Mouse (Mus musculus): ENCODE results near the gene Ccdc32.

The Ccdc32 gene

DNA sequence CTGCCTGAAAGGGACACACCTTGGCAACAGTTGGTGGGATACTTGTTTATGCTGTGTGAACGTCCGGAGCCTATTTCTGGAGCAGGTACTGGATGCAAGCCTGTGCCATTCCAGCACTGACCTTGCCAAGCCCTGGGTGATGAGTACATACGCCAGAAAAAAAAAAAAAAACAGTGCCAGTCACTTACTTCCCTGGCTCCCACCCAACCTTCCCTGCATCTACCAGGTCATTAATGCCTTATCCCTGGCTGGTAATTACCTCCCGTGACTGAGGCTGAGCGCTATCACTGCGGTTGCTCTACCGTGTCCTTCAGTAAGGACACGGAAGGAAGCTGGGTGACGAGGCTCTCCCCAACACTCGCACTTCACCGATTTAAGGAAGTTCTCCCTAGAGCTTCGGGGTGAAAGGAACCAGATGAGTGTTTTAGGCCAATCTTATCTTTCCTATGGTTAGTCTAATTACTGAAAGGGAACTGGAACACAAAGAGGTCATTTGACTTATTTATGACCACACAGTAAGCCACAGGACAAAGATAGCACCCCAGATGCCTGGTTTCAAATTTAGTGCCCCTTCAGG lies 13.5 kb downstream of the Ccdc32 start:
- no peak for DNase-seq (ENCODE audit: low spot score in 2 of 2)

- DNase-seq (ENCODE audit: low spot score in 2 of 2): no peak
These were observed 14.2 kb downstream of the Ccdc32 start for GRCm38 (mm10) chr2:119014989-119015388.

DNA sequence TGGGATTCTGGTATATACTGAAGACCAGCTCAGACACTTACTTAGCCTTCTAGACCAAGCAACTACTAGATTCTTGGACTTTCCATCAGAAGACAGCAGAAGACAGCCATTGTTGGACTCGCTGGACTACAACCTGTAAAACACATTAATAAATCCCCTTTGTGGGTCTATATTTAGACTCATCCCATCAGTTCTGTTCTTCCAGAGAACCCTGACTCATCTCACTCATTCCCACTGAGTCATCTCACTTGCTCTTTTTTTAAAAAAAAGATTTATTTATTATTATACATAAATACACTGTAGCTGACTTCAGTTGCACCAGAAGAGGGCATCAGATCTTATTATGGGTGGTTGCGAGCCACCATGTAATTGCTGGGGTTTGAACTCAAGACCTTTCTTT lies 19.8 kb downstream of the Ccdc32 start:
- no peak for DNase-seq (ENCODE audit: low spot score in 2 of 2)

GRCm38 (mm10) chr2:119006886-119007285 lies 22.3 kb downstream of the Ccdc32 start:
- no peak for DNase-seq (ENCODE audit: low spot score in 2 of 2)

DNA sequence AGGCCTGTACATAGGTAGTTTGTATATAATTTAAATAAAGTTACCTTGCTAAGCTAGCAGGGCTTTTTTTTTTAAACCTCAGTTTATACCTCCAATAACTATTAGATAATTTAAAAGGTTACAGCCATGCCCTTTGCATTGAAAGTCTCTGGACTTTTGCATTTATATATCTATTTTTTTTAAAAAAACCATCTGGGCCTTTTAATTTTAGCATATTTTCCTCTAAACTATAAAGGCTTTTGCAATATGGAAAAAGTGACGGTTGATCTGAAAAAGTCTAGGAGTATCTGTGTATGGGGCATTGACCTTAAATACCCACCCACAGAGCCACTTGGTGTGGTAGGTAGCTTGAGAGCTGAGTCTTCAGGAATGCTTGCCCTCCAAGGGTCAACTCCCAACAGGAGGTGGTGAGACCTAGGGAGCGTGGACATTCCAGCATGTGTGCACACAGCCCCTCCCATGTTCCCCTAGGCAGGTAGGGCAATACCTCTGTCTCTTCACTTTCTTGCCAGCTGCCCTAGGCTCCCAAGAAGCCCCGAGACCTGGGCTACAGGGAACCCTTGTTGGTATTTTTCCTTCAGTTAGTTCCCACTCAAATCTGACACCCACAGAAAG lies 30.1 kb downstream of the Ccdc32 start:
- DNase-seq (ENCODE audit: low spot score in 2 of 2): no peak

- no peak for DNase-seq (ENCODE audit: low spot score in 2 of 2)
These were observed 30.9 kb downstream of the Ccdc32 start for GRCm38 (mm10) chr2:118998115-118998866.

- no peak for DNase-seq (ENCODE audit: low spot score in 2 of 2)
These were observed 32.4 kb downstream of the Ccdc32 start for GRCm38 (mm10) chr2:118996798-118997105.

DNA sequence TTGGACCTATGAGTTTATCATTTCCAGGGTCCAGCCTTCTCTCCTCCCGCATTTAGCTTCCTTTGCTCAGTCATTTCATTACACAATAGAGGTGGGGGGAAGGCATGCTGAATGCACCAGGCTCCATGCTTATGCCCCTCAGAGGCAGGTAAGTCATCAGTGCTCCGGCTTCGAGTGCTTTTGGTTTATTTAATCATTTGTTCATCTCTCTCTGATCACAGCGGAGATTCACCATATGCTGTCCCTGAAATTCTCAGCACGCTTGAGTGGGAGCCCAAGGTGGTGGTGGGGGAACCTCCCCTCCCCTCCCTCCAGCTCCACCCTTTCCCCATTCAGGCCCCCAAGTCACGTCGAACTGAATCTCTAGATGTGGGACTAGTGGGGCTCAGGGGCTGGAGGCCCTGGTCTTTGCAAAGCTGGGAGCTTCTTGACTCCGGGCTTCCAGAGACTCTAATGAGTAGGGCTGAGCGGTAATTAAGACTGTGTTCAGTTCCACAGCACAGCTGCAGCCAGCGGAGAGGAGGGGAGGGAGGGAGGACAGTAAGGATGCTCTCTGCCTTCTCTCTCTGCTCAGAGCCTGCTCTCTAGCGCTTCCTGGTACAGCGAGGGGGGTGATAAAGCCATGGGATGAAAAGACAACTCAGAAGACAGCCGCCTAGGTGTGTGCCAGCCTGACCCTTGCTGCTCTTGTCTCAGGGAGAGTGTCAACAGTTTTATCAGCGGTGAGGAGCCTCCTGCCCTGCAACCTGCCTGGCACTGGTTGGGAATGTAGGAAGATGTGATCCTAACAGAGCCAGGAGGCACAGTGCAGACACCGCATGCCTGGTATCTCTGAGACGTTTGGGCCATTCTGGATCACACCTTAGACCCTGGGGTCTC lies 33.0 kb downstream of the Ccdc32 start:
- no peak for DNase-seq (ENCODE audit: low spot score in 2 of 2)

DNA sequence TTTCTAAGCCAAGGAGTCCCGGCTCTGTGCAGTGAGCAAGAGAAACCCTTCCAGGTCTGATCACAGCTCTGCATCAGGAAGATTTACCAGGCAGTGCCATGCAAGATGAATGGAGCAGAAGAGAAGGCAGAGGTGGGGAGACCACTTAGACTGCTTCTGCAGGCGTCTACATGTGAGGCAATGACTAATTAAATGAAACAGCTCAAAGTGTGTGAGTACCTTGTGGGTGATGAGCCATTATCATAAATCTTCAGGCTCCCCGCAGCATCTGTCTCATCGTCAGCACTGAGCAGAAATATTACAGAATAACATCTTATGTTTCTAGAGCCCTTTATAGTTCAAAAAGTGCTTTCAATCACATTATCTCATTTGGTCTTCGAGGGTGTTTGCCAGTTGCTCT lies 33.7 kb downstream of the Ccdc32 start:
- no peak for DNase-seq (ENCODE audit: low spot score in 2 of 2)

DNA sequence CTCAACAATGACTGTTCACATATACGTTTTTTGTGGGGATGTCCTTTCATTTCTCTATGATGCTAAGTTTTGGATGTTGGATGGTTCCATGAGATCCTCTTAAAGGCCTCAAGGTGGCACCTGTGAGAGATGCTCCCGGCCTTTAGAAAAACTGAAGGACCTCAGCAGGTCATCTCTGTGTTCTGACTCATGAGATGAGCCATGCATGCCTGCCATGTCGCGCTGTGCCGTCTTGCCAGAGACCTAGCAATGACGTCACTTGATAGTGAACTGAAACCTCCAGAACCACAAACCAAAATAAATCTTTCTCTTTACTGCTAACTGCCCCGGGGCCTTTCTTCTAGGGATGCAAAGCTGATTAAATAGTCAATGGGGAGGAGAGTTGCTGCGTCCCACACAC lies 45.4 kb downstream of the Ccdc32 start:
- DNase-seq (ENCODE audit: low spot score in 2 of 2): no peak

DNA sequence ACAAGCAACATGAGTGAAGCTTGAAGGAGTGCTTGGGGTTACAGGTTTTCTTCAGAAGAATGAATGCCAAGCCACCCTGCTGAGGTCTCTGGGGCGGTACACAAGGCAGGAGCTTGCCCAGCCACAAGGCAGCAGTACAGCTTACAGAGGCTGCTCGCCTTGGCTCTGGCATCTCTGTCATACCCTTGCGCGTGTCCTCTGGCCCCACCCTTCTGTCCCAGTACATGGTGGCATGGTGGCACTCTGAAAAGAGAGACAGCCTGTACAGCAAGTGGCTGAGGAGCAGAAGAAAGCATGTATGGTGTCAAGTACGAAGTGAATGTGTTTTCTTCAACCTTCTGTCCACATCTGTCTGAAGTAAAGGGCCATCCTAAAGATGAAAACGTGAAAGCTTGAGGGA lies 48.4 kb downstream of the Ccdc32 start:
- no peak for DNase-seq (ENCODE audit: low spot score in 2 of 2)

- peak in 1 of 2 experiments; percentile 19 for DNase-seq (ENCODE audit: low spot score in 2 of 2)
These were observed 51.1 kb downstream of the Ccdc32 start for GRCm38 (mm10) chr2:118978064-118978463.

- DNase-seq (ENCODE audit: low spot score in 2 of 2): no peak
These were observed 52.3 kb downstream of the Ccdc32 start for GRCm38 (mm10) chr2:118976941-118977340.

DNA sequence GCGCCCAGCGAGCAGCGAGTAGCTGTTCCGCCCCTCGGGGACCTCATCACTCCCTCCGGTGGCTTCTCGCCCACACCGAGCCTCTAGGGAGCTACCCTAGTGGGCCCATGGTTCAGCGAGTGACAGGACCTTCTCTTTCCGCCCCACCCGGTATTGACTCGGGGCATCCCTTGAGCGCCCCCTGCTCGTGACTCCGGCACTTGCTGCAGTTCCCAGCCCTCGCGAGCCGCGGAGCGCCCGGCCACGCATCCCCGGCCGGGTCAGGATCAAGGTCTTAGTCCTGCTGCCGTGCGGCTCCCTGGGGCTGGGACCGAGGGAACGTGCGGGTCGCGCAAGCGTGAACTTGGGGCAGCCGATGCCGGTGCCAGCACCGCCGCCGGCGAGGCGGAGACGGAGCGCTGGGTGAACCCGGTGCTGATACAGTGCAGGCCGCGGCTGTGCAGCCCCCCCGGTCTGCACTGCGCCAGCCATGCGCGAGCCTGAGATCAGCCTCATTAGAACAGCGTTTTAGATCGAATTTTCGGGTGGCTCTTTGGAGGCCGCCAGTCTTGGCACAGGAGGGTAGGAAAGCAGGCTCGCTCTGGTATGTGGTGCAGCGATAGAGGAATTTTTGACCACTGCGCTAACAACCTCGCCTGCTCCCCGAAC lies 52.8 kb downstream of the Ccdc32 start:
- peak; percentile 73 to 85 for DNase-seq (ENCODE audit: low spot score in 2 of 2)

DNA sequence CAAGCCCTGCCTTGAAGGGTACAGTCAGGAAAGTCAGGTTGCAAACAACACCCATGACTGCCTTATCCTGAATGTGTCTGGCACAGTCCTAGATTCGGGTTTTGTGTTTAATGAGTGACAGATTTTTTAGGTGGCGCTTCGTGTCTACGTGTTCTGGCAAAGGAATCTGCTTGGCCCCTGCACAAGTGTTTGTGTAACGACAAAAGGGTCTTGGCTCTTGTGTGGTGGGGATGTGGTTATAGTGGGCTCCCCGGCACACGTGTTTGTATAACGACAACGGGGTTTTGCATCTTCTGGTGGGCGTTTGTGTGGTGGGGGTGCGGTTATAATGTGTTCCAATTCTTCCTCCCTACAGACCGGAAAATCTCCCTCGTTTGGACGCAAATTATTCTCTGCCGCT lies 53.3 kb downstream of the Ccdc32 start:
- no peak for DNase-seq (ENCODE audit: low spot score in 2 of 2)

GRCm38 (mm10) chr2:118972687-118973376 lies 56.4 kb downstream of the Ccdc32 start:
- DNase-seq (ENCODE audit: low spot score in 2 of 2): peak; percentile 91 to 95

DNA sequence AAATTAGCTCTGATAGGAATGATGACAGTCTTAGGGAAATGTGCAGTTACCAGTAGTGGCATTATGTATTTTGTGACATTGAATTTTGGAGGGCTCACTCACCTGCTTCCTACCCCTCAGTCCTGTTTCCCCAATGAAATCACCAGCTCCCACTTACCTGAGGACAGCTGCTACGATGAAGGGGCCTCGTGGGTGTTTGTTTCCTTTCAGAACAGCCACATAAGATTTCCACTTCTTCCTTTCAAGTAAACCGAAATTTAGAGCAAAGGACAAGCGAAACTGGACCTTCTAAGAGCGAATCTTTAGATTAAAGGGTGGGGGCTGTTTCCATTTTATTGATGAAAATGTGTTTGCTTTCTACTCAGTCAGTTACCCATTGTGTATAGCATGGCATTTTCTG lies 57.1 kb downstream of the Ccdc32 start:
- no peak for DNase-seq (ENCODE audit: low spot score in 2 of 2)

GRCm38 (mm10) chr2:118969585-118970147 lies 59.5 kb downstream of the Ccdc32 start:
- no peak for DNase-seq (ENCODE audit: low spot score in 2 of 2)
